Mouse (Mus musculus) erythroblast, embryonic 14.5 days (primary cell): ENCODE data around the gene Fam20a. TPM values are rescaled to one million over a fixed set of nuclear protein-coding genes. Genes with fewer than 3 reads are reported as not detected.

Experiments
- H3K27me3 ChIP-seq: 2 replicates; pipeline ENCODE4 v1.6.1; 2012; ENCODE audit warnings: inconsistent platforms; ENCODE audit not compliant: control insufficient read depth
- H3K36me3 ChIP-seq: 2 replicates; pipeline ENCODE4 v1.6.1; 2012; ENCODE audit warnings: mild to moderate bottlenecking, inconsistent platforms; ENCODE audit not compliant: control insufficient read depth
- H3K4me1 ChIP-seq: 2 replicates; pipeline ENCODE4 v1.6.1; 2012; ENCODE audit warnings: inconsistent platforms; ENCODE audit not compliant: control insufficient read depth
- H3K4me3 ChIP-seq: replicated peaks from 2 replicates; pipeline ENCODE3; 2012; ENCODE audit warnings: moderate library complexity, mild to moderate bottlenecking, inconsistent platforms
- H3K9me3 ChIP-seq: 2 replicates; pipeline ENCODE4 v1.6.1; 2012; ENCODE audit warnings: low read length, inconsistent platforms, mixed read lengths; ENCODE audit not compliant: control insufficient read depth
- GATA1 ChIP-seq: IDR thresholded peaks from 2 replicates; pipeline ENCODE4 v1.6.1; 2012; ENCODE audit warnings: low read length, inconsistent platforms, mixed read lengths
- TAL1 ChIP-seq: IDR thresholded peaks from 3 replicates; pipeline ENCODE4 v1.6.1; 2012; ENCODE audit warnings: low read length, inconsistent platforms, mixed read lengths
- polyA plus RNA-seq: library from polyadenylated mRNA; stranded (reverse); fragments of >175 nt; gene quantifications from 2 replicates; pipeline ENCODE4 v1.2.3, GENCODE M21; 2012

The Fam20a gene
- polyA plus RNA-seq, 1 experiment = not detected

DNA sequence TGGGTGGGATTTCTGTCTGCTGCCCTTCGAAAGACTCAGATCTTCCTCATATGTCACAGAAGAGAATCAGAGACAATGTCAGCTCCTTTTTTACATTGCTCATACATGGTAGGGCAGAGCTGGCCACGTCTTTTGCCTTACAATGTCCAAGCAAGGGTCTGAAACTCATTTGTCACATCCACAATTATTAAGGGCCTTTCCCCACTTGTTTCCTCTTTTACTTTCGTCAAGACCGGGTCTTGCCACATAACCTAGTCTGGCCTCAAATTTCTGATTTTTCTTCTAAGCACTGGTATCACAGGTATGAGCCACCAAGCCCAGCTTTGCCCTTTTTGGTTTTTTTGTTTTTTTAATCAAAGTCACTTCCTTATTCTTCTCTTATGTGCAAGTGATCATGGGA lies 25.6 kb downstream of the Fam20a start:
- Histone ChIP-seq H3K9me3 (peaks cover 13% of the 10 kb centered on the region), H3K36me3 (no peaks in the 10 kb centered on the region), H3K4me1 (no peaks in the 10 kb centered on the region), H3K4me3 (no peak overlapping the region), H3K27me3 (no peaks in the 10 kb centered on the region)
- TF ChIP-seq TAL1 (no peak), GATA1 (no peak)

DNA sequence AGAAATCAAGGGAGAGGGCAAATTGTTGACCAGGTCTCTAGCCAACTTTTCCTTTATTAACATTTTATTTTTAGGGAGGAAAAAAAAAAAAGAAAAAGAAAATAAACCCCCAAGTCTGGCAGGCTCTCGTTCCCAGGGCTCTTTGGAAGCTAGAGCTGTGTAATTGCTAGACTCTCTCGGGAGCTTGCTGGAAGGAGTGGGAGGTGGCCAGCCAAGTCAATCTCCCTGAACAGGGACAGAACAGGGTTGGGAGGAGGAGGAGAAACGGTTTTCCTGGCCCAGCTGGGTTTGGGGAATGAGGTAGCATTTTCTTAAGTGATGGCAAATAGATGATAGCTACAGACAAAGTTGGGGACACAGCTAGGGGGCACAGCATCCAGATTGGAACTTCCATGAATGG lies 29.3 kb downstream of the Fam20a start:
- H3K4me3 ChIP-seq = no peak overlapping the region
- no peaks in the 10 kb centered on the region for H3K9me3 ChIP-seq
- TF ChIP-seq TAL1 = no peak
- TF ChIP-seq GATA1 = no peak

DNA sequence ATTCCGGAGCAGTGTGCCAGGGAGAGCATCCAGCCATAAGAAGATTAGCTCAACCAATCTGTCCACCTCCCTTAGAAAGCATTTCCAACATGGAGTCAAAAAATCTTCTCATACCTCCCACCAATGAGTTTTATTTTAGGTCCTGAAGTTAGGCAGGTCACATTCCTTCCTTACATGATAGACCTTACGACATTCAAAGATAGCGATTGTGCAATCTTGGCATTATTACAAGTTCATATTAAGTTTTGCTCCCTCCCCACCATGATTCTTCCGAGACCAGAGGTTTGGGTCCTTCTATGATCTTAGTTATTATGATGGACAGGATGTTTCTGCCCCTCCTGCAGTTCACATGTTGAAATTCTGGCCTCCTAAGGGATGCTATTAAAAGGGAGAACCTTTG lies 32.5 kb downstream of the Fam20a start:
- Histone ChIP-seq H3K27me3 (no peaks in the 10 kb centered on the region), H3K9me3 (no peaks in the 10 kb centered on the region), H3K4me1 (no peaks in the 10 kb centered on the region), H3K36me3 (no peaks in the 10 kb centered on the region), H3K4me3 (no peak overlapping the region)
- TF ChIP-seq TAL1 = no peak
- no peak for TF ChIP-seq GATA1

More for the DNA sequence above, 29.3 kb downstream of the Fam20a start:
- Histone ChIP-seq H3K36me3 (no peaks in the 10 kb centered on the region), H3K27me3 (no peaks in the 10 kb centered on the region), H3K4me1 (no peaks in the 10 kb centered on the region)

DNA sequence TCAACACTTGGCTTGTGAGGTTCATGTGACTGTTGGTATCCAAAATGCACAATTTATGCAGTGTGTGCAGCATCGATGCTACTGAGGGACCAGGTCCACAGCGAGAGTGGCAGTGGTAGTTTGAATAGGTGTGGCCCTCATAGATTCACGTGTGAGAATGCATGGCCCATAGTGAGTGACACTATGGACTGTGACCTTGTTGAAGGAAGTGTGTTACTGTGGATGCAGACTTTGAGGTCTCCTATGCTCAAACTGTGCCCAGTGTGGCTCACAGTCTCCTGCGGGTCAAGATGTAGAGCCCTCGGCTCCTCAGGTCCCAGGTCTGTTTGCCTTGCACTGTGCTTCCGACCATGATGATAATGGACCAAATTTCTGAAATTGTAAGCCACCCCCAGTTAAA lies 39.9 kb downstream of the Fam20a start:
- H3K4me1 ChIP-seq = no peaks in the 10 kb centered on the region
- no peak overlapping the region for H3K4me3 ChIP-seq
- TF ChIP-seq GATA1 (no peak), TAL1 (no peak)
- H3K9me3 ChIP-seq = no peaks in the 10 kb centered on the region
- H3K36me3 ChIP-seq = no peaks in the 10 kb centered on the region; the same call in 1 of the 2 replicates
- no peaks in the 10 kb centered on the region for H3K27me3 ChIP-seq

DNA sequence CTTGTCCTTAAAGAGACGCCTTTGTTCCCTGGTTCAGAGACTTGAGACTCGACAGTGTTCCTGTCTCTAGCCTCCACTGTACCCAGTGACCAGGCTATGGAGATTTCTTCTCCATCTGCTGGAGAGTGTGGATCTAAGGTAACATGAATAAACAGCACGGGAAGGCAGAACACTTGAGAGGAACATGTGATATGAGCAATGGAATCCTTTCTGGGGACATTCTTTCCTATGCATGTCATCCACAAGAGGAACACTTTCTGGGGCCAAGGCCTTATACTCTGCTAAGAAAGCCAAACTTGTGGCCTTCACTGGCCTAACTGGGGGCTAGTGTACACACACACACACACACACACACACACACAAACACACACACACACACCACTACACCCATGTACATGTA lies 40.5 kb downstream of the Fam20a start:
- Histone ChIP-seq H3K9me3 (no peaks in the 10 kb centered on the region), H3K27me3 (no peaks in the 10 kb centered on the region), H3K36me3 (no peaks in the 10 kb centered on the region; the same call in 1 of the 2 replicates), H3K4me1 (no peaks in the 10 kb centered on the region), H3K4me3 (no peak overlapping the region)
- TF ChIP-seq GATA1 (no peak), TAL1 (no peak)

DNA sequence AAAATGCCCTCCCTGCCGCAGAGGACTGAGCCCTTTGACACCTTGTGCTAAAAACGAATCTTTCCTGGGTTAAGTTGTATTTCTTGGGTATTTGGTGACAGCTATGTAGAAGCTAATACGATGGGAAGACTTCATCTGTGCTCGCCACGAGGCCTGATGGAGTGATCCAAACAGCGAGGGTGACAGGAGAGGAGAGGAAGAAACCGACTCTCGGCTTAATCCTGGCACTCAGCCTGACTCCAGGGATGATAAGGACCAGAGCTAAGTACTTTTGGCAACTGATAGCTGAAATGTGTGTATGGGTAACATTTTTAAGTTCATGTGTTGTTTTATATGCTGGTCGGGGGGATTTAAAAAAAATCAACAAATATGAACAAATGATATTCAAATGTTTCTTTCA lies 41.1 kb downstream of the Fam20a start:
- H3K4me1 ChIP-seq = no peaks in the 10 kb centered on the region
- H3K4me3 ChIP-seq = no peak overlapping the region
- no peaks in the 10 kb centered on the region for H3K27me3 ChIP-seq
- TF ChIP-seq TAL1 (no peak), GATA1 (no peak)
- no peaks in the 10 kb centered on the region for H3K9me3 ChIP-seq
- no peaks in the 10 kb centered on the region; the same call in 1 of the 2 replicates for H3K36me3 ChIP-seq

DNA sequence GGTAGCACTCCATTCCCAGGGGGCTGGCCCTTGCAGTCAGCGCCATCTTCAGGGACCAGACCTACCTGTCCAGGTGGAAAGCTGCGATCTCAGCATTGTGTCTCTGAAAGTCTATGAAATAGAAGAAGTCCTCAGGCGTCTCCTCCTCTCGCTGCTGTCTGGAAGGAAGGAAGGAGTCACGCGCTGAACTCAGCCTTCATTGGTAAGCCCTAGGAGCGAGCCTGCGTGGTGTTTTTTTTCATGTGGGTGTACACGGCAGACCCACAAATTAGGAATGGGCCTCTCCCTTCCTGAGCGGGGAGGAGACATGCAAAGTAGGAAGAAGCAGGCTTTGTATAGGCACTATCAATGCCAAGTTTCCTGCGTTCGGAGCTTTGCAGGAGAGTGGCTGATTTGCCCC lies 43.8 kb downstream of the Fam20a start:
- no peaks in the 10 kb centered on the region for H3K27me3 ChIP-seq
- no peaks in the 10 kb centered on the region for H3K4me1 ChIP-seq
- H3K4me3 ChIP-seq = no peak overlapping the region
- no peaks in the 10 kb centered on the region; the same call in 1 of the 2 replicates for H3K36me3 ChIP-seq
- TF ChIP-seq TAL1 (no peak), GATA1 (no peak)
- H3K9me3 ChIP-seq = no peaks in the 10 kb centered on the region

DNA sequence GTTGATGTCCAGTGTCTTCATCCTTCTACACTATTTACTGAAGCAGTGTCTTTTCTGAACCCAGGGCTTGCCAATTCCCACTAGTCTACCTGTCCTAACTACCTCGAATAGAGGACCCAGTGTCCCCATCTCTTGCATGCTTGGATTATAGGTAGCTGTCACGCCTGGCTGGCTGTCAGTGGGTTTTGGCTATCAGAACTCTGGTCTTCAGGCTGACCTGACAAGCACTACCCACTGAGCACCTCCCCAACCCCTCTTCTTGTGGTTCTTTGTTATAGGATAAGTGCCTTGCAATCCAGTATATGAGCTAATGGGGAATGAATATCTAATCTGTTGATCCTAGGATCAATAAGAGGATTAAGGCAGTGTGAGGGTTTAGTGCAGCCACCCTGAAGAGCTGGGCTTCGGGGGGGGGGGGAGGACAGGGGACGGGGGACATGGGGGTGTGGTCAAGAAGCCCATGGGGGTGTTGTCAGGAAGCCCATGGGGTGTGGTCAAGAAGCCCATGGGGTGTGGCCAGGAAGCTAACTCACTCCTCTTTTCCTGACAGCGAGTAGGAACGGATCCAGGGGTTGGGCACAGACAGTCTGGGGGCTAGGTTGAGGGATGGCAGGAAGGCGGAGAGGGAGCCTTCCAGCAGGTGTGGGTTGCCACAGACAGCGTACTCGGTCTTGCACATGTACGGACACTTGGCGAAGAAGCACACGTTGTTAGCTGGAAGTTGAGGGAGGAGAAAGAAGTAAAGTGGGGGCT lies 45.3 kb downstream of the Fam20a start:
- Histone ChIP-seq H3K4me1 (no peaks in the 10 kb centered on the region), H3K9me3 (no peaks in the 10 kb centered on the region), H3K27me3 (no peaks in the 10 kb centered on the region), H3K4me3 (no peak overlapping the region), H3K36me3 (no peaks in the 10 kb centered on the region; the same call in 1 of the 2 replicates)
- no peak for TF ChIP-seq TAL1

DNA sequence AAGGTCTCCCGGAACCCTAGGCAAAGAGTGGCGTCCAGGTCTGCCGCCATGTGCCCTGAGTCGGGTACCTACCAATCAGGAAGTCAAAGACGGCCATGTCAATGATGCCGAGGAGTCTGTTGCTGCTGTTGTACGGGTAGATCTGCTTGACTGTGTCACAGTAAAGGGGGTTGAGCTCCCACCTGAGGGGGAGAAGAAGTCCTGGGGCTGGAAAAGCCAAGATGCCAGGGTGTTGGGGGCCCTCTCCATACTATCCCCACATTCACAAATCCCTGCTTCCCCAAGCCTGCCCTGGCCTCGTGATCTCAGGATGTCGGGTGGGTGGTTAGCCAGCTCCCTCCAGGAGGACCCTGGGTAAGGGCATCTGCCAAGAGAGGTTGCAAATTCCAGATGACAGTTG lies 46.3 kb downstream of the Fam20a start:
- TF ChIP-seq GATA1 (no peak), TAL1 (no peak)
- H3K4me1 ChIP-seq = no peaks in the 10 kb centered on the region
- H3K36me3 ChIP-seq = peaks cover 7% of the 10 kb centered on the region
- no peaks in the 10 kb centered on the region for H3K9me3 ChIP-seq
- no peak overlapping the region for H3K4me3 ChIP-seq
- no peaks in the 10 kb centered on the region for H3K27me3 ChIP-seq

DNA sequence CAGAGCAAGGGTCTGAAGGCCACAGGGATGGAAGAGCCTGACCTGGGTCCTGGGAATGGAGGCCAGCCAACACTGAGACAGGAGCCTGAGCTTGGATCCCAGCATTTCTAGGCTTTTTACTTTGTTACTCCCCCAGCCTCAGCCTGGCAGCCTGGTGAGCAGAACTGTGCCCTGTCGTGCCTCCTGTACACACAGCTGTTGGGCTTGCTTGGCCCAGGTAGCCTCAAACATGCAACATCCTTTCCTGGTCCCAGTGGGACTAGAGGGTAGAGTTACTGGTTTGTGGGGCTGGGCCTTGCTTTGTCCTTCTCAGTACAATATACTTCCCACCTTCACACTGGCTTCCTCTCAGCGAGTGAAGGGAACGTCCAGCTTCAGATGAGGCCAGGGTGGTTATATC lies 46.9 kb downstream of the Fam20a start:
- no peak for TF ChIP-seq GATA1
- TF ChIP-seq TAL1 = no peak
- Histone ChIP-seq H3K27me3 (no peaks in the 10 kb centered on the region), H3K9me3 (no peaks in the 10 kb centered on the region), H3K4me1 (peaks cover 2% of the 10 kb centered on the region; the same call in 1 of the 2 replicates), H3K36me3 (peaks cover 12% of the 10 kb centered on the region), H3K4me3 (no peak overlapping the region)
